Mouse (Mus musculus) cerebellum, adult 2 months (tissue): Measurements from ENCODE around the gene Lig1. TPM values are rescaled to one million over a fixed set of nuclear protein-coding genes. Genes with fewer than 3 reads are reported as not detected.

Experiments
- DNase-seq, 2 experiments: peaks; one replicate each; pipeline ENCODE4 v3.0.0; 2021
- H3K27ac ChIP-seq: fragments of 200-500 bp; 2 replicates; pipeline ENCODE4 v1.5.1; 2012; ENCODE audit warnings: low read length, control low read depth, inconsistent platforms; ENCODE audit not compliant: insufficient read depth
- H3K27me3 ChIP-seq: fragments of 200-500 bp; 2 replicates; pipeline ENCODE4 v1.6.1; 2012; ENCODE audit warnings: inconsistent platforms, mild to moderate bottlenecking, low read length, moderate library complexity; ENCODE audit not compliant: control insufficient read depth, insufficient read depth
- H3K4me1 ChIP-seq: fragments of 200-500 bp; 2 replicates; pipeline ENCODE4 v1.6.1; 2011; ENCODE audit warnings: low read length; ENCODE audit not compliant: control insufficient read depth, insufficient read depth
- H3K4me3 ChIP-seq: fragments of 200-500 bp; replicated peaks from 2 replicates; pipeline ENCODE3; 2011; ENCODE audit warnings: mild to moderate bottlenecking, low read depth, low read length, control low read depth; ENCODE audit not compliant: insufficient read depth
- CTCF ChIP-seq: fragments of 200-500 bp; IDR thresholded peaks from 2 replicates; pipeline ENCODE4 v1.5.1; 2011; ENCODE audit warnings: low read depth, mild to moderate bottlenecking, control low read depth, low read length, moderate library complexity, borderline replicate concordance; ENCODE audit not compliant: insufficient read depth
- POLR2A ChIP-seq: fragments of 200-500 bp; IDR thresholded peaks from 2 replicates; pipeline ENCODE4 v1.6.1; 2011; ENCODE audit warnings: low read length, control low read depth, borderline replicate concordance; ENCODE audit not compliant: insufficient read depth
- WGBS: fragments of 180-500 bp; shearing (Covaris S2); methylation state at CpG from one replicate; pipeline ENCODE4 v1.1.7; 2018; 5-methylcytosine and 5-hydroxymethylcytosine counted together
- polyA plus RNA-seq: library from polyadenylated mRNA; depleted of rRNA; stranded (reverse); fragments of >200 nt; gene quantifications from 2 replicates; pipeline ENCODE4 v1.2.3, GENCODE M21; 2012

The Lig1 gene
- polyA plus RNA-seq, 1 experiment, result 12.6 TPM

GRCm38 (mm10) chr7:13297636-13298035 lies 20.6 kb downstream of the Lig1 start:
- no peak overlapping the region for H3K27ac ChIP-seq
- 94% methylated on average over 1 of the region's 1 CpGs for WGBS
- TF ChIP-seq CTCF (no peak), POLR2A (no peak)
- no peak for DNase-seq
- no peak overlapping the region for H3K4me3 ChIP-seq
- no peaks in the 10 kb centered on the region for H3K4me1 ChIP-seq
- H3K27me3 ChIP-seq, result no peaks in the 10 kb centered on the region

GRCm38 (mm10) chr7:13298821-13299220 lies 21.7 kb downstream of the Lig1 start:
- H3K4me3 ChIP-seq, result no peak overlapping the region
- TF ChIP-seq POLR2A (no peak), CTCF (no peak)
- H3K4me1 ChIP-seq, result no peaks in the 10 kb centered on the region
- no peak for DNase-seq
- 94% methylated on average over 5 of the region's 5 CpGs for WGBS
- H3K27ac ChIP-seq, result no peak overlapping the region
- no peaks in the 10 kb centered on the region for H3K27me3 ChIP-seq

GRCm38 (mm10) chr7:13301643-13302042 lies 24.6 kb downstream of the Lig1 start:
- Histone ChIP-seq H3K27me3 (no peaks in the 10 kb centered on the region), H3K4me3 (no peak overlapping the region), H3K4me1 (no peaks in the 10 kb centered on the region), H3K27ac (no peak overlapping the region)
- DNase-seq, result no peak
- 100% methylated on average over 1 of the region's 1 CpGs for WGBS
- TF ChIP-seq POLR2A (no peak), CTCF (no peak)

GRCm38 (mm10) chr7:13302780-13303179 lies 25.7 kb downstream of the Lig1 start:
- WGBS, result 85% methylated on average over 2 of the region's 2 CpGs
- Histone ChIP-seq H3K27ac (no peak overlapping the region), H3K4me3 (no peak overlapping the region), H3K4me1 (no peaks in the 10 kb centered on the region), H3K27me3 (no peaks in the 10 kb centered on the region)
- TF ChIP-seq POLR2A, result no peak
- DNase-seq, result no peak

- H3K4me3 ChIP-seq, result no peak overlapping the region
- no peak overlapping the region for H3K27ac ChIP-seq
- no peak for TF ChIP-seq POLR2A
- TF ChIP-seq CTCF, result no peak
- no peak for DNase-seq
- no peaks in the 10 kb centered on the region for H3K27me3 ChIP-seq
- no peaks in the 10 kb centered on the region for H3K4me1 ChIP-seq
Measured at GRCm38 (mm10) chr7:13303372-13303771, 26.3 kb downstream of the Lig1 start.

- TF ChIP-seq CTCF, result no peak
- no peak for TF ChIP-seq POLR2A
- H3K27me3 ChIP-seq, result no peaks in the 10 kb centered on the region
- H3K27ac ChIP-seq, result no peak overlapping the region
- DNase-seq, result no peak
- H3K4me3 ChIP-seq, result no peak overlapping the region
- WGBS, result 96% methylated on average over 2 of the region's 2 CpGs
- no peaks in the 10 kb centered on the region for H3K4me1 ChIP-seq
Measured at GRCm38 (mm10) chr7:13309407-13309806, 32.3 kb downstream of the Lig1 start.

GRCm38 (mm10) chr7:13310493-13311199 lies 33.6 kb downstream of the Lig1 start:
- Histone ChIP-seq H3K4me3 (no peak overlapping the region), H3K4me1 (no peaks in the 10 kb centered on the region), H3K27me3 (no peaks in the 10 kb centered on the region), H3K27ac (no peak overlapping the region)
- TF ChIP-seq POLR2A (no peak), CTCF (no peak)
- no peak for DNase-seq
- WGBS, result 93% methylated on average over 6 of the region's 6 CpGs

- TF ChIP-seq CTCF, result no peak
- no peak for TF ChIP-seq POLR2A
- DNase-seq, result no peak
- WGBS, result 93% methylated on average over 4 of the region's 4 CpGs
- Histone ChIP-seq H3K4me3 (no peak overlapping the region), H3K27me3 (no peaks in the 10 kb centered on the region), H3K4me1 (no peaks in the 10 kb centered on the region), H3K27ac (no peak overlapping the region)
Measured at GRCm38 (mm10) chr7:13311401-13311800, 34.3 kb downstream of the Lig1 start.

- H3K27me3 ChIP-seq, result no peaks in the 10 kb centered on the region
- 51% methylated on average over 5 of the region's 5 CpGs for WGBS
- TF ChIP-seq POLR2A (no peak), CTCF (no peak)
- H3K4me1 ChIP-seq, result no peaks in the 10 kb centered on the region
- no peak overlapping the region for H3K4me3 ChIP-seq
- no peak for DNase-seq
- no peak overlapping the region for H3K27ac ChIP-seq
Measured at GRCm38 (mm10) chr7:13314095-13314597, 37.1 kb downstream of the Lig1 start.
